Mouse (Mus musculus): ENCODE measurements around the gene Pgm5. TPM values are rescaled to one million over a fixed set of nuclear protein-coding genes. Genes with fewer than 3 reads are reported as not detected.

The Pgm5 gene
- polyA plus RNA-seq, 1 experiment from 2014 or later: 0.96 TPM

- WGBS: under 1% methylated on average over 27 of the region's 27 CpGs
- no peak within 1 kb of the TSS for H3K9ac ChIP-seq (ENCODE audit: low read depth, low read length)
- peak within 1 kb of the TSS; percentile 60 for H3K4me2 ChIP-seq (ENCODE audit: low read length)
- ATAC-seq (replicated peaks; ENCODE audit: low FRiP score, low read depth) (no peak), DNase-seq (ENCODE audit: low spot score) (no peak)
- peaks cover 15% of the 10 kb centered on the region; the same call in 1 of the 2 replicates for H3K4me1 ChIP-seq (replicated peaks; ENCODE audit: insufficient read depth, low read length)
- peak within 1 kb of the TSS; percentile 35 for H3K4me3 ChIP-seq (replicated peaks; ENCODE audit: low read depth, low read length)
- H3K36me3 ChIP-seq (ENCODE audit: insufficient read depth, low read length): no peaks in the 10 kb centered on the region
- H3K27me3 ChIP-seq (ENCODE audit: insufficient read depth, low read length): peaks cover 72% of the 10 kb centered on the region
- no peak for TF ChIP-seq CTCF (IDR thresholded peaks at IDR 0.05; ENCODE audit: low read depth)
- no peaks in the 10 kb centered on the region for H3K9me3 ChIP-seq (replicated peaks; ENCODE audit: low read length)
- no peak within 1 kb of the TSS for H3K27ac ChIP-seq
Measured at GRCm38 (mm10) chr19:24900581-24901220, 39.0 kb upstream of the Pgm5 start, which contains the start of gene Foxd4. TSS of gene Foxd4 (minus strand) at chr19:24901197.

GRCm38 (mm10) chr19:24899578-24900544, 38.2 kb upstream of the Pgm5 start:
- WGBS: 1% methylated on average over 84 of the region's 84 CpGs
- Histone ChIP-seq H3K4me3 (replicated peaks; ENCODE audit: low read depth, low read length) (peak overlapping the region; percentile 35), H3K36me3 (ENCODE audit: insufficient read depth, low read length) (no peaks in the 10 kb centered on the region), H3K9ac (ENCODE audit: low read depth, low read length) (no peak overlapping the region), H3K4me2 (ENCODE audit: low read length) (peak overlapping the region; percentile 60), H3K9me3 (replicated peaks; ENCODE audit: low read length) (no peaks in the 10 kb centered on the region), H3K27ac (no peak overlapping the region), H3K27me3 (ENCODE audit: insufficient read depth, low read length) (peaks cover 69% of the 10 kb centered on the region), H3K4me1 (replicated peaks; ENCODE audit: insufficient read depth, low read length) (peaks cover 15% of the 10 kb centered on the region; the same call in 1 of the 2 replicates)
- DNase-seq (ENCODE audit: low spot score) (no peak), ATAC-seq (replicated peaks; ENCODE audit: low FRiP score, low read depth) (no peak)
- no peak for TF ChIP-seq CTCF (IDR thresholded peaks at IDR 0.05; ENCODE audit: low read depth)

GRCm38 (mm10) chr19:24898737-24899577, 37.3 kb upstream of the Pgm5 start:
- DNase-seq (ENCODE audit: low spot score): no peak
- Histone ChIP-seq H3K27me3 (ENCODE audit: insufficient read depth, low read length) (peaks cover 67% of the 10 kb centered on the region), H3K4me1 (replicated peaks; ENCODE audit: insufficient read depth, low read length) (peaks cover 15% of the 10 kb centered on the region; the same call in 1 of the 2 replicates), H3K27ac (no peak overlapping the region), H3K36me3 (ENCODE audit: insufficient read depth, low read length) (no peaks in the 10 kb centered on the region), H3K4me2 (ENCODE audit: low read length) (no peak overlapping the region), H3K9me3 (replicated peaks; ENCODE audit: low read length) (no peaks in the 10 kb centered on the region), H3K4me3 (replicated peaks; ENCODE audit: low read depth, low read length) (peak overlapping the region; percentile 35), H3K9ac (ENCODE audit: low read depth, low read length) (no peak overlapping the region)
- TF ChIP-seq CTCF (IDR thresholded peaks at IDR 0.05; ENCODE audit: low read depth): no peak
- no peak for ATAC-seq (replicated peaks; ENCODE audit: low FRiP score, low read depth)
- 3% methylated on average over 34 of the region's 34 CpGs for WGBS

GRCm38 (mm10) chr19:24897896-24898736, 36.5 kb upstream of the Pgm5 start:
- no peak overlapping the region for H3K4me2 ChIP-seq (ENCODE audit: low read length)
- H3K4me1 ChIP-seq (replicated peaks; ENCODE audit: insufficient read depth, low read length): peaks cover 15% of the 10 kb centered on the region; the same call in 1 of the 2 replicates
- H3K36me3 ChIP-seq (ENCODE audit: insufficient read depth, low read length): no peaks in the 10 kb centered on the region
- H3K27me3 ChIP-seq (ENCODE audit: insufficient read depth, low read length): peaks cover 59% of the 10 kb centered on the region
- H3K9me3 ChIP-seq (replicated peaks; ENCODE audit: low read length): no peaks in the 10 kb centered on the region
- no peak overlapping the region for H3K27ac ChIP-seq
- 2% methylated on average over 20 of the region's 20 CpGs for WGBS
- TF ChIP-seq CTCF (IDR thresholded peaks at IDR 0.05; ENCODE audit: low read depth): no peak
- peak overlapping the region; percentile 17; the same call in 1 of the 2 replicates for H3K4me3 ChIP-seq (replicated peaks; ENCODE audit: low read depth, low read length)
- H3K9ac ChIP-seq (ENCODE audit: low read depth, low read length): no peak overlapping the region
- no peak for DNase-seq (ENCODE audit: low spot score)
- no peak for ATAC-seq (replicated peaks; ENCODE audit: low FRiP score, low read depth)
